Mouse (Mus musculus) spleen, adult 2 months (tissue): ENCODE measurements around the gene Ugt1a6a.

Source experiments
- CTCF ChIP-seq: fragments of 200-500 bp; IDR thresholded peaks from 2 replicates; pipeline ENCODE4 v1.5.1; 2011; ENCODE audit warnings: mild to moderate bottlenecking, inconsistent platforms; ENCODE audit not compliant: insufficient read depth, insufficient read length, insufficient replicate concordance; ENCODE audit errors: extremely low read depth
- POLR2A ChIP-seq: fragments of 200-500 bp; IDR thresholded peaks from 2 replicates; pipeline ENCODE4 v1.6.1; 2011; ENCODE audit warnings: low read depth, low read length, inconsistent platforms

GRCm38 (mm10) chr1:88260604-88261377 lies 126.2 kb downstream of the Ugt1a6a start:
- TF ChIP-seq CTCF (no peak), POLR2A (no peak)
